Mouse (Mus musculus) frontal cortex, postnatal 14 days (tissue): ENCODE measurements at regions not wholly inside any gene's neighbourhood (a gene's known extent, or its start where the extent isn't known, plus 50 kb on each side); places are given as distances from the start of the nearest gene placed in this dataset.

Experiments
- DNase-seq, 2 experiments: peaks; one replicate each; pipeline ENCODE4 v3.0.0; 2022; ENCODE audit warnings: low spot score in 2 of 2

DNA sequence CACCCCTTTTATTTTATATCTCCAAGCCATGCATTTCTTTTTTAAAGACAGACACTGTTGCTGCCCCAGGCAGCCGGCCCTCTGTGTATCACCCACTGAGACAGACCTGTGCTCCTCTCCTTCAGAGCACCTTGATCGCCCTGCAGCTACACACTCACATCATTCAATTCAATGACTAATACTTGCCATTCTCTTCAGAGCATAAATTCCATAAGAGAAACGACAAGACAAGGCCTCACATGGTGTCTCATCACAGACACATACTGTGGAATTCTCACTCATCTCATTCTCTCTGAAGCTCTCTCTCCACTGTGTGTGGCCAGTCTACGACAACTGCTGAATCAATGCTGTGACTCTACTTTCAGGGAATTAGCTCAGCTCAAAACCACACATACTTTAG lies 94.6 kb upstream of the 4933412E24Rik start:
- no peak for DNase-seq

DNA sequence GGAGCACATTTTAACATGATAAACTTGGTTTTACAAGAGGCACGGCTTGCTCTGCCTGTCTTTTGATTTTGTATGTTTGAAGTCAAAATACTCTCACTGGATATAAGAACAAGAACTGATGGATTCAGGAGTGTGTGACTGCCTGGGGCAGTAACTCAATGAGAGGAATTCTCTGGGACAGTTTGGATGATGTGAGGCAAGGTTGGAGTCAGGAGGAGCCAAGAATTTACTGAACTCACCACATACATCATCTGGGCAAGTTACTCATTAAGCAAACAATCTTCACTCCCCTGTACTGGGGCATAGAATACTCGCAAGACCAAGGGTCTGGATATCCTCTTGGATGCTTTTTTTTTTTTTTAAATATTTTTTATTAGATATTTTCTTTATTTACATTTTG lies 87.7 kb upstream of the 4933412E24Rik start:
- no peak for DNase-seq

DNA sequence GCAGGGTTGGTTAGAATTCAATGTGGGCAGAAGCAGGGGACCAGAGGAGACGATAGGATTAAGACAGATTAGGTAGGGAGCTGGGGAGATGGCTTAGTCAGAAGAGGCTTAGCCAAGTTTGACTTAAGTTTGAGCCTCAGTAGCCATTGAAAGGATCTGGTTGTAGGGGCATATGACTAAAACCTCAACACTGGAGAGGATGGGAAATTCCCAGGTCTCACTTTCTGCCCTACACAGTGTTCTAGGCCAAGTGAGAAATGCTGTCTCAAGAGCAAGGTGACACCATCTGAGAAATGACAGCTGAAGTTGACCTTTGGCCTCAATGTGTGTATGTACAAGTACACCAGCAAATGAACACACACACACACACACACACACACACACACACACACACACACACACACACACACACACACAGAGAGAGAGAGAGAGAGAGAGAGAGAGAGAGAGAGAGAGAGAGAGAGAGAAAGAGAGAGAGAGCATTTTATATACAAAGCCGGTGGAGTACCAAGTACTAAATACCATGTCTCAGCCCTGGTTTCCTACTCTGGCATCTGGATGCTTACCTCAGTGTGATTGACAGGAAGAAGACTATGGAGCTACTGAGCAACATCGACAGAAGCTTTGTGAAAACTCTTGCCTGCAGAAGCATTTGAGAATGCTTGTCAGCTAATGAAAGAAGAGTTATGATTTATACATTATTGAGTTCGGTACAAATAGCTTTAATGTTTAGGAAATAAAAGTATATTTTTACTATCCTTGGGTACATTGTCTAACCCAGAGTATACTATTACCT lies 85.3 kb upstream of the 4933412E24Rik start:
- DNase-seq, result no peak

DNA sequence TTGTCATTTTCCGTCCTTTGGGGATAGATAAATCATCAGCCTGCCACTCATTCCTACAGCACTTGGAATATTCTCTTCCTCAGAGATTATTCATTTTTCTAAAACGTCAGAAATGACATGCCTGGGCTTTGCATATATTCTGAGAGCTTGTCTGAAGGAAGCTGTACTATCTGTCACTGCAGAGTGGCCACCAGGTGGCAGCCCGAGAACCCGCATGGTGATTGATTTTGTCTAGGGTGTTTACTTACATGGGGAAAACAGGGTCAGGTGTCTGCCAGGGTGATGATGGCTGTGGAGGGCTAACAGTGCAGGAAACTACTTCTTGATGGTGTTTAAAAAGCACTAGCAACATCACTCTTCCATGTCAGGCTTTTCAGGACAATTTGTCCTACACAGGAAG lies 80.7 kb upstream of the 4933412E24Rik start:
- peak; percentile 35 to 67 for DNase-seq

DNA sequence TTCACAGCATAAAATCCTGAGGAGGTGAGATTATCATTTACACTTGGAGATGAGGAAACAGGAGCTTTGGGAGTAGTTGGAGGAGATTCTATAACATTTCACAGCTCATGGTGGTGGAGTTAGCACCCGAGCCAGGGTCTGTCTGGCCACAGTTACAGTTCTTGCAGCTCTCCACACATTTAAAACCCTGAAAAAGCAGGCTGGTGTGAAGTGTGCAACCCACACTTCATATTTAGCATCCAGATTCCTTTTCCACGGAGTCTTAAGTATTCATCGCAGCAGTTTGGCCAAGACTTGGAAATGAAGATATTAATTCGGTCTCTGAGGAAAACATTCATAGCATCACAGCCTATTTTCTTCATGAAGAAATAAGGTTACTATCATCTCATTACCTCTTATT lies 79.7 kb upstream of the 4933412E24Rik start:
- no peak for DNase-seq

DNA sequence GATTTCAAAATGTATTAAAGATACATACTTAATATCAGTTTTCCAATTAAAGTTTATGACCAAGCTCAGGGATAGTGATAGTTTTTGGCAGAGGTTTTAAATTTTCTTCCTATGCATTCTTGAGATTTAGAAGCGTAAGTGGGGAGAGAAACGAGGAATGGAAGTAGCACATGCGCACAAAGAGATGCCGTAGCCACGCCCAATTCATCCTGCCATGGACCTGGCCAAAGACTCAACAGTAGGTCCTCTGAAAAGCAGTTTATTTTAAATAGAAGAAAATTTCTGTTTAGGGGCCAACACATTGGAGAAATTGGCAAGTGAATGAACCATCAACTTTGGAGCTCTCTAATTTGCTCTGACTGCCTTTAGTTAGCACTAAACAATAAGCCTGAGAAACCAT lies 73.5 kb upstream of the 4933412E24Rik start:
- no peak for DNase-seq

DNA sequence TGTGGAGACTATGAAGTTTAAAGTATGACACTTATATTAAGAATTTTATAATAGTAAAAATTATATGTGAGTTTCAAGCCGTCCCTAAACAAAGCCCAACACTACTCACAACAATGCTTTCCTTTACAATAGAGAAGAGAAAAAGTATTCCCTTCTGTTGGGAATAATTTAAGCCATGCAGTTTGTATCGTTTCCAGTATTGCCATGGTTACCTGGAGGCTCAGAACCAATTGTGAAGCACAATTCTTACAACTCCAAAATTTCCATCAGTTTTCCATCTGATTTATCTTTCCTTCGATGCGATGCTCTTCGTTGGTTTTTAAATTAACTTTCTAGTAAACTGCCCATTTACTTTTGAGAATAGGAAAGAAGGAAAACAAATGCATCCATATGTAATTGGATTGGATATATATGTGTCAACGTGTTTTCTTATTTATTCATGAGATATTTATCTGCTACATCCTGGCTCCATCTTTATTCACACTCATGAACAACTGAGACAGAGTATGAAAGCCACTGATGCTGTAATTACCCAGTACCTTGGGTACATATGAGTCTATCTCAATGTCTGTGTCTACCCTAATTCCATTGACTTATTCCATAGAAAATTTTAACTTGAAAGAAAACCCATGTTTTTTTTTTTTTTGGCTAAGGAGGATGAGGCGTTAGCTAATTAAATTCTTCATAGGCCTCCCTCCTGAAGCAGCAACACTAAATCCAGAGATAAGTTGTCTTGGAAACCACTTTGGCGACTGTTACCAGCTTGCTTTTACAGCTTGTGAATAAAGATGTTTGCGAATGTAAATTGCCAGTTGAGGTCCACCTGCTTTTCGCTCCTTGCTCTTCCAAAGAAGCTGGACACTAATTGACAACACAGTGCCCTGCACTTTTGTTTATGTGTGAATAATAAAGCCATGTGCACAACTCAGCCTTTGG lies 72.8 kb upstream of the 4933412E24Rik start:
- no peak for DNase-seq
